Mouse (Mus musculus) forebrain, embryonic 11.5 days (tissue): ENCODE measurements around the gene Ldb2. TPM values are rescaled to one million over a fixed set of nuclear protein-coding genes. Genes with fewer than 3 reads are reported as not detected.

ENCODE experiments used
- ATAC-seq: fragments of 200-750 bp; cut with Nextera tagmentation; replicated peaks from 2 replicates; pipeline ENCODE4 v1.8.0; 2017; ENCODE audit warnings: moderate TSS enrichment; ENCODE audit not compliant: low FRiP score
- DNase-seq: peaks from one replicate; pipeline ENCODE4 v3.0.0-alpha.2; 2017; ENCODE audit warnings: low spot score
- H3K27ac ChIP-seq: fragments of 300-500 bp; sonication (generic); 2 replicates; pipeline ENCODE4 v1.5.1; 2014; ENCODE audit warnings: low read depth, low read length
- H3K27me3 ChIP-seq: fragments of 300-500 bp; sonication (generic); 2 replicates; pipeline ENCODE4 v1.6.1; 2014; ENCODE audit warnings: mild to moderate bottlenecking, low read length, mixed read lengths; ENCODE audit not compliant: control insufficient read depth, insufficient read depth
- H3K36me3 ChIP-seq: fragments of 300-500 bp; sonication (generic); 2 replicates; pipeline ENCODE4 v1.6.1; 2014; ENCODE audit warnings: mild to moderate bottlenecking, low read length, moderate library complexity, mixed read lengths; ENCODE audit not compliant: control insufficient read depth, insufficient read depth
- H3K4me1 ChIP-seq: fragments of 300-500 bp; sonication (generic); replicated peaks from 2 replicates; pipeline ENCODE4 v1.6.1; 2014; ENCODE audit warnings: low read length, mixed read lengths; ENCODE audit not compliant: control insufficient read depth, insufficient read depth
- H3K4me2 ChIP-seq: fragments of 300-500 bp; sonication (generic); 2 replicates; pipeline ENCODE4 v1.6.1; 2014; ENCODE audit warnings: low read depth, mild to moderate bottlenecking, low read length, moderate library complexity, mixed read lengths; ENCODE audit not compliant: severe bottlenecking
- H3K4me3 ChIP-seq: fragments of 300-500 bp; sonication (generic); 2 replicates; pipeline ENCODE4 v1.5.1; 2014; ENCODE audit warnings: low read depth, low read length
- H3K9ac ChIP-seq: fragments of 300-500 bp; sonication (generic); 2 replicates; pipeline ENCODE4 v1.6.1; 2014; ENCODE audit warnings: low read length
- H3K9me3 ChIP-seq: fragments of 300-500 bp; sonication (generic); 2 replicates; pipeline ENCODE4 v1.6.1; 2016; ENCODE audit warnings: low read length, mixed read lengths; ENCODE audit not compliant: control insufficient read depth
- WGBS: fragments of 180-500 bp; shearing (Covaris S2); extraction: QIAGEN DNeasy Blood & Tissue Kit; methylation state at CpG from one replicate; pipeline ENCODE4 v1.1.7; 2014; 5-methylcytosine and 5-hydroxymethylcytosine counted together
- polyA plus RNA-seq: library from polyadenylated mRNA; unstranded; fragments of >200 nt; fragmentation: Nextera tagmentation; extraction: Ambion mirVana; gene quantifications from 2 replicates; pipeline ENCODE4 v1.2.1, GENCODE M21; 2014

Ldb2 gene
- polyA plus RNA-seq, 1 experiment from 2014 or later = 17.9 TPM

DNA sequence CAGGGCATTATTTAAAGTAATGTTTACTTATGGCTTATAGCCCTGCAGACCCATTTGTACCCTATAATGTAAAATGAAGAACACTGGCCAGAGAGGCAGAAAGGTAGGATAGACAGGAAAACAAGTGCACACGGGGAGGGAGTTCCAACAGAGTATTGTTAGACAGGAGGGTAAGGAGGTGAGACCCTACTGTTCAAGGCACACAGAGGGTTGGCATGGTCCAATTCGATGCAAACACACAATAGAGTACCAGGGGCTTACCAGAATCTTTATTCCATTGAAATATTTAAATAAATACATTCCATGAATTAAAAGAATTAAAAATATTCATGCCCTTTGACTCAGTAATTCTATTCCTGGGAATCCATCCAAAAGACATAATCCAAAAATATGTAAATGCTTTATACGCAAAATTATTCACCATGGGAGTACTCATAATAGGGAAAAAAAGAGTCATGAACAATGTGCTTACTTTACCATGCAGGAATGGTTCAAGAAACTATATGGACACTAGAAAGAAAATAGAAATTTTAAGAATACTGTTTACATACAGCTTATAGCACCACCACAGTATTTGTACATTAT lies 118.3 kb downstream of the Ldb2 start:
- no peak for DNase-seq
- Histone ChIP-seq H3K4me2 (no peak overlapping the region), H3K9ac (no peak overlapping the region), H3K27me3 (no peaks in the 10 kb centered on the region), H3K4me1 (no peaks in the 10 kb centered on the region; the same call in 1 of the 2 replicates), H3K36me3 (no peaks in the 10 kb centered on the region), H3K9me3 (no peaks in the 10 kb centered on the region), H3K27ac (no peak overlapping the region), H3K4me3 (no peak overlapping the region)
- ATAC-seq = no peak
- WGBS = 83% methylated on average over 3 of the region's 3 CpGs

GRCm38 (mm10) chr5:44677814-44678213 lies 121.7 kb downstream of the Ldb2 start:
- WGBS = 88% methylated on average over 5 of the region's 5 CpGs

DNA sequence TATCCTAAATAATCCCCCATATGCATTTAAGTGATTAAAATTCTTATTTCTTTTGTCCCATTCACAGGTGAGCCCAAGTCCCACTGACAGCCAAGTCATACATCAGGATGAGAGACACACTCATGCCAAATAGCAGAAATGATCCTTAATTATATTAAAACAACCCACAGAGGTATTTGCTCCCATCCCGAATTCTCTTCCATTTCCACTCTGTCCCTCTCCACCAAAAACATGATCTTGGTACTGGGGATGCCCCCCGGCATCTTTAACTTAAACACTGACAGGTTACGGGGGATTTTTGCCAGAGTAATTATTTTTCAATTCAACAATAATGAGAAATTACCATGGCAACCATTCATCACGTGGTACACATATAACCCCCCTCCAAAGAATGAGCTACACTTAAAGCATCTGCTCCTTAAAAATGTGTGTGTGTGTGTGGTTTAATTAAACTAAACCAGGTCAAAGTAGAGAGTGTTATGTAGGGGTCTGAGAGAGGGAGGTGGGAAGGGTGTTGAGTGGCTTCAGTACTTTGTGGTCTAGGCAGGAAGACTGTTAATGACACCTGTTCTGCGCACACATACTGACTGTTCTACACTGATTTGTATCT lies 123.2 kb downstream of the Ldb2 start:
- ATAC-seq = peak; percentile 78

More at GRCm38 (mm10) chr5:44677814-44678213, 121.7 kb downstream of the Ldb2 start:
- DNase-seq (no peak), ATAC-seq (no peak)
- H3K27me3 ChIP-seq = no peaks in the 10 kb centered on the region
- H3K9me3 ChIP-seq = no peaks in the 10 kb centered on the region
- H3K4me2 ChIP-seq = no peak overlapping the region
- H3K36me3 ChIP-seq = no peaks in the 10 kb centered on the region
- peaks cover 3% of the 10 kb centered on the region; the same call in 1 of the 2 replicates for H3K4me1 ChIP-seq
- H3K4me3 ChIP-seq = no peak overlapping the region
- no peak overlapping the region for H3K9ac ChIP-seq
- no peak overlapping the region for H3K27ac ChIP-seq

DNA sequence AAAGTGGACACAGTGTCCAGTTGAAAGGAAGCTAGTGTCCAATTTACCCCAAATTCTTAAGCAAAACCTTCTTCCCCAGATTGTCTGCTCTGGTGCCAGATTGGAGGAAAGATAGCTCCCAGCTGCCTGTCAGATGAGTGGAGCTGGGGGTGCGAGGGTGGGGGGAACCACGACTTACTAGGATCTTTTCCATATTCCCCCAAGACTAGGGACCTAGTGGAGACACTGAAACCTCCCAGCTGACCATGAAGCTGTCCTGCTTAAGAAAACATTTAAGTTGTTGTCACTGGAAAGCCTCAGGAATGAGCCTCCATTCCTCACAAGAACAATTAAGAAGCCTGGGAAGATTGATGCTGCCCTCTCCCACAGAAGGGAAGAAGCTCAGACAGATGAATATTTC lies 129.1 kb downstream of the Ldb2 start:
- ATAC-seq (no peak), DNase-seq (no peak)
- H3K36me3 ChIP-seq = no peaks in the 10 kb centered on the region
- H3K27ac ChIP-seq = no peak overlapping the region
- H3K4me1 ChIP-seq = no peaks in the 10 kb centered on the region
- no peak overlapping the region for H3K4me3 ChIP-seq
- 81% methylated on average over 2 of the region's 2 CpGs for WGBS
- H3K27me3 ChIP-seq = no peaks in the 10 kb centered on the region
- H3K4me2 ChIP-seq = no peak overlapping the region
- no peak overlapping the region for H3K9ac ChIP-seq
- H3K9me3 ChIP-seq = no peaks in the 10 kb centered on the region

More for the DNA sequence above, 123.2 kb downstream of the Ldb2 start:
- Histone ChIP-seq H3K9ac (no peak overlapping the region), H3K4me1 (peaks cover 3% of the 10 kb centered on the region; the same call in 1 of the 2 replicates), H3K27me3 (no peaks in the 10 kb centered on the region), H3K27ac (no peak overlapping the region), H3K4me2 (no peak overlapping the region), H3K9me3 (no peaks in the 10 kb centered on the region), H3K4me3 (no peak overlapping the region), H3K36me3 (no peaks in the 10 kb centered on the region)
- 58% methylated on average over 5 of the region's 5 CpGs for WGBS
- DNase-seq = no peak

DNA sequence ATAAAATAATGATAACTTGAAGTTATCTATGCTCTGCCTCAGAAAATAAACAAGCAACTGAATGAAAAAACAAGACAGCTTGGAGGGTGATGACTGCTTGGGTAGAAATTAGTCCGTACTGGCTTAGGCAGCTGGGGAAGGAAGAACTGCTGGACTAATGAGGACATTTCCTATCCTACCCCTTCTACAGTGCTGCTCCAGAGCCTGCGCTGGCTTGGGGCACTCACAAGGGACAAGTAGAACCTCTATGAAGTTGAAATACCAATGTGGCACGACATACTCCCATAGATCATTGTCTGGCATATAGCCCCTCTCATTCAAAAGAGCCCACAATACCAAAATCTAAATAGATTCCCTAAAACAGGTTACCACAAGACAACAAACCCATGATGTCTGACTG lies 131.6 kb downstream of the Ldb2 start:
- H3K4me1 ChIP-seq = no peaks in the 10 kb centered on the region
- no peaks in the 10 kb centered on the region for H3K36me3 ChIP-seq
- ATAC-seq = no peak
- H3K4me2 ChIP-seq = no peak overlapping the region
- H3K4me3 ChIP-seq = no peak overlapping the region
- no peak overlapping the region for H3K9ac ChIP-seq
- no peak overlapping the region for H3K27ac ChIP-seq
- 84% methylated on average over 3 of the region's 3 CpGs for WGBS
- H3K27me3 ChIP-seq = no peaks in the 10 kb centered on the region
- no peak for DNase-seq
- no peaks in the 10 kb centered on the region for H3K9me3 ChIP-seq

DNA sequence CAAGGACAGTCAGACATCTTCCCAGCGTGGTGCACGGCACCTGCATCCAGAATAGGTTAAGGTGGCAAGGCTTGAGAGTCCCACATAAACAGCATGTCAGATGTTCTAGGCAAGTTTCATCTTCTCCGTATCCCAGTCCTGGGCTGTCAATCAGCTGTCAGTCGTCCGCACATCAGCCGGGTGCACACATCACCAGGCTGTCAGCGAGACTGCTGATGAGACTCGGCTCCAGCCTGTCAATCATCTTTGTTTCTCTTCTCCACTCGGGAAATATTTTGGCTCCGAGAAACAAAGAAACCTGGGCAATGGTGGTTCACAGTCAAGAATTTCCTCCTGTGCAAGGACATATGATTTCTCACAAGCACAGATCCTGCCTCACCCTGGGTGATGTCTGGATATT lies 132.1 kb downstream of the Ldb2 start:
- H3K27me3 ChIP-seq = no peaks in the 10 kb centered on the region
- no peak for DNase-seq
- no peak for ATAC-seq
- H3K27ac ChIP-seq = no peak overlapping the region
- no peaks in the 10 kb centered on the region for H3K4me1 ChIP-seq
- WGBS = 86% methylated on average over 10 of the region's 10 CpGs
- no peaks in the 10 kb centered on the region for H3K9me3 ChIP-seq
- H3K4me3 ChIP-seq = no peak overlapping the region
- H3K36me3 ChIP-seq = no peaks in the 10 kb centered on the region
- no peak overlapping the region for H3K4me2 ChIP-seq
- no peak overlapping the region for H3K9ac ChIP-seq

DNA sequence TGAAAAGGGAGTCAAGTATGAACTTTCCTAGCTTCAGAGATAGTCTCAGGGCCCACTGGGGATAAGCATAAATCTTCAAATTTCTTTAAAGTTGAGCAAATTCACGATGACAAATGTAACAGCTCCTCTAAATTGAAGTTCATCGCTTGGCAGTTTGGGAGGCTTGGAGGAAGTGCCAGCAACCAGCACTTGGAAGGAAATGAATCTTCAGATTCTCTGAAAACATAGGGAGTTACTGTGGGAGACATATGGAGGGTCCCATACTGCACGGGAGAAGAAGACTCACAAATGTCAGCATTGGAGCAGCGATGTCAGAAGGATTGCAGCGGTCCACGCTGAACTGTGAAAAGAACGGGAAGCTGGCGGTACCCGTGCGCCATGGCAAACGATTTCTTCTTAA lies 139.8 kb downstream of the Ldb2 start:
- WGBS = 94% methylated on average over 11 of the region's 11 CpGs
- Histone ChIP-seq H3K9me3 (no peaks in the 10 kb centered on the region), H3K4me3 (no peak overlapping the region), H3K36me3 (no peaks in the 10 kb centered on the region), H3K27ac (no peak overlapping the region), H3K9ac (no peak overlapping the region), H3K4me2 (no peak overlapping the region), H3K4me1 (no peaks in the 10 kb centered on the region), H3K27me3 (no peaks in the 10 kb centered on the region)
- no peak for ATAC-seq
- no peak for DNase-seq

DNA sequence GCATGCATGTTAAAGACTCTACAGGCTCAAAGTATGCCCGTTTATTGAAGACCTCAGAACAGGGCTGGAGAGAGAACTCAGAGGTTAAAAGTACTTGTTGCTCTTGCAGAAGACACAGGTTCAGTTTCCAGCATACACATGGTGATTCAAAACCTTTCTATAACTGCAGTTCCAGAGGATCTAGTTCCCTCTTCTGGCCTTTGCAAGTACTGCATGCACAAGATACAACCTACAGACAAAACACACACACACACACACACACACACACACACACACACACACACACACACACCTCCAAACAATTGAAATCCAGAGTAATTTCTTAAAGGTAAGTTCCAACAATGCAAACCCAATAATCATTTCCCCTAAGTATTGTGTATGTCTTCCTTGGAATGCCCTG lies 142.8 kb downstream of the Ldb2 start:
- no peak for ATAC-seq
- H3K4me3 ChIP-seq = no peak overlapping the region
- no peak overlapping the region for H3K4me2 ChIP-seq
- no peak overlapping the region for H3K9ac ChIP-seq
- H3K27ac ChIP-seq = no peak overlapping the region
- H3K36me3 ChIP-seq = no peaks in the 10 kb centered on the region
- H3K4me1 ChIP-seq = peaks cover 2% of the 10 kb centered on the region; the same call in 1 of the 2 replicates
- no peak for DNase-seq
- no peaks in the 10 kb centered on the region for H3K27me3 ChIP-seq
- 81% methylated on average over 1 of the region's 1 CpGs for WGBS
- H3K9me3 ChIP-seq = no peaks in the 10 kb centered on the region

DNA sequence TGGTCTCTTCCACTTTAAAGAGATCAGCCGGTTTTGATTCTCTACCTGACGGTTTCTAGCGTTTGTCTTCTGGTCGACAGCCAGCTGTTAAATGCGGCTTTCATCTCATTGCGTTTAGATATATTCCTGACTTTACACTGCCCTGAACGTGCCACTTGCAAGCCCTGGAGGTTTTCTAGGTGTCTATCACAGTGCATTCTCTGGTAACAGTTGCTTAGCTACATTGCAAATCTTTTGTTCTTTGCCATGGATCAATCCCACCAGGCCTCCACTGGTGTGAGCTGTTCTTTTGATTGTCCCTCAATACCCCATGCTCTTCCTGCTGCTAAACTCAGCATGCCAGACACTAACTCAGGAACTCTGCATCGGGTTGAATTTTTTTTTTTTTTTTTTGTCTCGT lies 145.1 kb downstream of the Ldb2 start:
- no peaks in the 10 kb centered on the region for H3K9me3 ChIP-seq
- no peaks in the 10 kb centered on the region for H3K27me3 ChIP-seq
- H3K4me3 ChIP-seq = no peak overlapping the region
- WGBS = 12% methylated on average over 9 of the region's 9 CpGs
- ATAC-seq (peak; percentile 69), DNase-seq (no peak)
- H3K9ac ChIP-seq = no peak overlapping the region
- H3K4me2 ChIP-seq = no peak overlapping the region
- H3K36me3 ChIP-seq = no peaks in the 10 kb centered on the region
- no peak overlapping the region for H3K27ac ChIP-seq
- H3K4me1 ChIP-seq = peaks cover 2% of the 10 kb centered on the region; the same call in 1 of the 2 replicates
